ENCODE assay signal across 8 mouse cellular contexts in the genomic region with DNA sequence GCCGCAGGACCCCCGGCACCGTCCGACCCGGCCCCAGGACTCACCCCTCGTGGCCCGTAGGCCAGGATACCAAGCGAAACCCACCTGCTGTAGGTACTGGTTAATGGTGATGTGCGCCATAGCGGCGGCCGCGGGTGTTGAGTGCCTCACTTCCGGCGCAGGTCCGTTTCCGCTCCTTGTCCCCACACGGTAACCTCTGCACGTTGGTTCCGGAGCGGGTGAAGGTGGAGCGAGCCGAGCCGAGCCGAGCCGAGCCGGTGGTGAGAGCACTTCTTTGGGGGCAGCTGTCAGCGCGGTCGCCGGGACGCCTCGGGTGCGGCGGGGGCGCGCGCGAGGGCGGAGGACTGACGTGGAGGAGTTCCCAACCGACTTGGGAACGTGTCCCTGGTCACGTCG. TPM values are rescaled to one million over a fixed set of nuclear protein-coding genes. Genes with fewer than 3 reads are reported as not detected.
DNase-seq lines count a peak whose midpoint lies in the region; ATAC-seq and TF ChIP-seq lines count a peak whose summit lies in the region.

No protein-coding gene starts in this region.

- H3K4me1 ChIP-seq in bone marrow macrophage, adult 2 months (ENCODE audit: control insufficient read depth, insufficient read depth, low read length): peaks cover 8% of the 10 kb centered on the region
- H3K4me1 ChIP-seq in embryonic fibroblast, embryonic 13.5 days (ENCODE audit: control insufficient read depth, insufficient read depth, low read length): peaks cover 5% of the 10 kb centered on the region; the same call in 1 of the 2 replicates
- peaks cover 24% of the 10 kb centered on the region for H3K4me1 ChIP-seq in heart, embryonic 11.5 days (ENCODE audit: control insufficient read depth, insufficient read depth, low read length)
- peaks cover 30% of the 10 kb centered on the region for H3K4me1 ChIP-seq in kidney, embryonic 16.5 days (ENCODE audit: insufficient read depth, low read length)
- peaks cover 16% of the 10 kb centered on the region for H3K4me1 ChIP-seq in liver, adult 2 months (ENCODE audit: control insufficient read depth, insufficient read depth, low read length)

- H3K36me3 ChIP-seq in heart, embryonic 11.5 days (ENCODE audit: control insufficient read depth, insufficient read depth, low read length): no peaks in the 10 kb centered on the region
- peaks cover 6% of the 10 kb centered on the region for H3K36me3 ChIP-seq in kidney, embryonic 16.5 days (ENCODE audit: insufficient read depth, low read length)
- peaks cover 4% of the 10 kb centered on the region for H3K36me3 ChIP-seq in liver, adult 2 months (ENCODE audit: control insufficient read depth, insufficient read depth, low read length)
- no peaks in the 10 kb centered on the region for H3K36me3 ChIP-seq in myocyte (ENCODE audit: control insufficient read depth, insufficient read depth)
- H3K36me3 ChIP-seq in splenic B cell, adult 2 months (ENCODE audit: control insufficient read depth, insufficient read depth, low read length, poor library complexity, severe bottlenecking): no peaks in the 10 kb centered on the region

- no peak for TF ChIP-seq CTCF in bone marrow macrophage, adult 2 months (IDR thresholded peaks at IDR 0.05; ENCODE audit: low read depth, low read length)
- no peak for TF ChIP-seq CTCF in embryonic fibroblast, embryonic 13.5 days (IDR thresholded peaks at IDR 0.05; ENCODE audit: borderline replicate concordance, insufficient read depth, low read length)
- no peak for TF ChIP-seq CTCF in liver, adult 2 months (IDR thresholded peaks at IDR 0.05; ENCODE audit: low read depth, low read length)

- peak overlapping the region; percentile 87 for H3K4me3 ChIP-seq in bone marrow macrophage, adult 2 months (ENCODE audit: insufficient read depth, low read length)
- H3K4me3 ChIP-seq in embryonic fibroblast, embryonic 13.5 days (ENCODE audit: insufficient read depth, low read length): peak overlapping the region; percentile 82
- H3K4me3 ChIP-seq in heart, embryonic 11.5 days (ENCODE audit: low read depth, low read length): peak overlapping the region; percentile 98
- H3K4me3 ChIP-seq in kidney, embryonic 16.5 days (ENCODE audit: low read length): peak overlapping the region; percentile 76
- peak overlapping the region; percentile 90 for H3K4me3 ChIP-seq in liver, adult 2 months (ENCODE audit: insufficient read depth, low read depth, low read length)
- H3K4me3 ChIP-seq in myocyte: peak overlapping the region; percentile 86

- no peaks in the 10 kb centered on the region for H3K9me3 ChIP-seq in heart, embryonic 11.5 days (replicated peaks; ENCODE audit: control insufficient read depth, low read length)
- H3K9me3 ChIP-seq in kidney, embryonic 16.5 days (ENCODE audit: low read length): no peaks in the 10 kb centered on the region

- ATAC-seq in heart, embryonic 11.5 days (replicated peaks; ENCODE audit: insufficient number of reproducible peaks, low FRiP score, low TSS enrichment): peak; percentile 78
- peak; percentile 82 for ATAC-seq in kidney, embryonic 16.5 days (ENCODE audit: low FRiP score, low TSS enrichment)

- peak; percentile 94 for DNase-seq in A20 (ENCODE audit: low read depth, low spot score)
- peak; percentile 76 for DNase-seq in liver, adult 2 months (ENCODE audit: extremely low read depth, low read depth, low spot score)
- DNase-seq in splenic B cell, adult 2 months (ENCODE audit: low read depth, low spot score): peak; percentile 94

- H3K4me2 ChIP-seq in heart, embryonic 11.5 days: peak overlapping the region; percentile 74
- peak overlapping the region; percentile 95 for H3K4me2 ChIP-seq in kidney, embryonic 16.5 days (replicated peaks; ENCODE audit: low read depth, low read length)
- H3K4me2 ChIP-seq in myocyte (ENCODE audit: low read depth): peak overlapping the region; percentile 99

- peak overlapping the region; percentile 72 for H3ac ChIP-seq in myocyte (ENCODE audit: control insufficient read depth, insufficient read length)

- peaks cover 42% of the 10 kb centered on the region for H3K79me2 ChIP-seq in liver, adult 2 months (ENCODE audit: control insufficient read depth, insufficient read depth, low read length)
- peaks cover 68% of the 10 kb centered on the region for H3K79me2 ChIP-seq in myocyte (ENCODE audit: control insufficient read depth, insufficient read depth)

- 0% methylated on average over 45 of the region's 45 CpGs for WGBS in heart, embryonic 11.5 days (ENCODE audit: insufficient replicate concordance)
- under 1% methylated on average over 39 of the region's 45 CpGs for WGBS in kidney, embryonic 16.5 days
- WGBS in liver, adult 2 months: under 1% methylated on average over 45 of the region's 45 CpGs

- H3K27ac ChIP-seq in bone marrow macrophage, adult 2 months (ENCODE audit: insufficient read depth, low read depth, low read length): peak overlapping the region; percentile 47
- peak overlapping the region; percentile 60 for H3K27ac ChIP-seq in embryonic fibroblast, embryonic 13.5 days (ENCODE audit: insufficient read depth, low read length)
- peak overlapping the region; percentile 96 for H3K27ac ChIP-seq in heart, embryonic 11.5 days (ENCODE audit: low read depth, low read length)
- H3K27ac ChIP-seq in kidney, embryonic 16.5 days (ENCODE audit: low read length): peak overlapping the region; percentile 92
- H3K27ac ChIP-seq in liver, adult 2 months (replicated peaks; ENCODE audit: insufficient read depth, low read depth, low read length): peak overlapping the region; percentile 86

- H3K27me3 ChIP-seq in heart, embryonic 11.5 days (ENCODE audit: control insufficient read depth, insufficient read depth, low read length): no peaks in the 10 kb centered on the region
- H3K27me3 ChIP-seq in kidney, embryonic 16.5 days (ENCODE audit: insufficient read depth, low read length): no peaks in the 10 kb centered on the region
- H3K27me3 ChIP-seq in liver, adult 2 months (ENCODE audit: control insufficient read depth, insufficient read depth, low read length): no peaks in the 10 kb centered on the region
- H3K27me3 ChIP-seq in myocyte (ENCODE audit: control insufficient read depth, insufficient read depth, insufficient read length): no peaks in the 10 kb centered on the region
- no peaks in the 10 kb centered on the region for H3K27me3 ChIP-seq in splenic B cell, adult 2 months (ENCODE audit: control insufficient read depth, insufficient read depth, low read length, poor library complexity, severe bottlenecking)

- no peak for TF ChIP-seq POLR2A in bone marrow macrophage, adult 2 months (IDR thresholded peaks at IDR 0.05; ENCODE audit: borderline replicate concordance, low read depth, low read length)
- peak; percentile 70 for TF ChIP-seq POLR2A in embryonic fibroblast, embryonic 13.5 days (IDR thresholded peaks at IDR 0.05; ENCODE audit: low read depth, low read length)
- no peak for TF ChIP-seq POLR2A in liver, adult 2 months (IDR thresholded peaks at IDR 0.05; ENCODE audit: extremely low read depth, insufficient read depth, low read length)
- TF ChIP-seq POLR2A in myocyte (IDR thresholded peaks at IDR 0.05; ENCODE audit: insufficient read length, low read depth): peak; percentile 71

- peak overlapping the region; percentile 96 for H3K9ac ChIP-seq in heart, embryonic 11.5 days (ENCODE audit: low read depth, low read length)
- peak overlapping the region; percentile 97 for H3K9ac ChIP-seq in kidney, embryonic 16.5 days (replicated peaks; ENCODE audit: low read length)
- peak overlapping the region; percentile 92 for H3K9ac ChIP-seq in liver, adult 2 months (ENCODE audit: low read depth, low read length)

TF ChIP-seq in myocyte, 11 proteins besides CTCF, POLR2A, EP300 and RAD21 (continues in another document):
- TF ChIP-seq REST (IDR thresholded peaks at IDR 0.05; ENCODE audit: insufficient read depth, insufficient read length) (peak; percentile 5), USF1 (IDR thresholded peaks at IDR 0.05; ENCODE audit: low read depth) (no peak)

RNA-seq across cellular contexts. Expression of a gene that starts 0.6 kb away (rescaled TPM):
- 15.8 and 16.4 TPM in 2 replicates for polyA plus RNA-seq in bone marrow macrophage, adult 2 months (2012; ENCODE audit: insufficient read depth, insufficient read length, missing spikeins)
- 22.6 and 33.0 TPM in 2 replicates for polyA plus RNA-seq in embryonic fibroblast, embryonic 13.5 days (2011; ENCODE audit: insufficient read length, low read depth, missing spikeins)
- 29.1 and 30.1 TPM in 2 replicates for polyA plus RNA-seq in heart, embryonic 11.5 days (2014; fragmentation: Nextera tagmentation; extraction: Ambion mirVana)
- polyA plus RNA-seq in kidney, embryonic 16.5 days (2015; fragmentation: Nextera tagmentation; extraction: Ambion mirVana): 46.5 and 49.9 TPM in 2 replicates
- 7.0 and 11.2 TPM in 2 replicates for total RNA-seq in liver, adult 2 months (2014; rRNA removed)
- polyA plus RNA-seq in liver, adult 2 months (2012; rRNA removed): 11.6 and 12.2 TPM in 2 replicates
- 19.5 TPM for polyA plus RNA-seq in myocyte (2012; fragmentation: generic; extraction: Trizol)

RNA-seq across cellular contexts. Expression of a gene that starts 0.7 kb away (rescaled TPM):
- polyA plus RNA-seq in bone marrow macrophage, adult 2 months (2012; ENCODE audit: insufficient read depth, insufficient read length, missing spikeins): 33.3 and 44.0 TPM in 2 replicates
- polyA plus RNA-seq in embryonic fibroblast, embryonic 13.5 days (2011; ENCODE audit: insufficient read length, low read depth, missing spikeins): 74.9 and 82.4 TPM in 2 replicates
- polyA plus RNA-seq in heart, embryonic 11.5 days (2014; fragmentation: Nextera tagmentation; extraction: Ambion mirVana): 111 and 130 TPM in 2 replicates
- polyA plus RNA-seq in kidney, embryonic 16.5 days (2015; fragmentation: Nextera tagmentation; extraction: Ambion mirVana): 109 and 113 TPM in 2 replicates
- 85.4 and 95.0 TPM in 2 replicates for total RNA-seq in liver, adult 2 months (2014; rRNA removed)
- 42.4 and 46.0 TPM in 2 replicates for polyA plus RNA-seq in liver, adult 2 months (2012; rRNA removed)
- polyA plus RNA-seq in myocyte (2012; fragmentation: generic; extraction: Trizol): 61.3 TPM

RNA-seq across cellular contexts. Expression of a gene that starts 44.0 kb away (rescaled TPM):
- not detected in 2 replicates for polyA plus RNA-seq in bone marrow macrophage, adult 2 months (2012; ENCODE audit: insufficient read depth, insufficient read length, missing spikeins)
- polyA plus RNA-seq in embryonic fibroblast, embryonic 13.5 days (2011; ENCODE audit: insufficient read length, low read depth, missing spikeins): not detected in 2 replicates
- polyA plus RNA-seq in heart, embryonic 11.5 days (2014; fragmentation: Nextera tagmentation; extraction: Ambion mirVana): 0.50 and 0.56 TPM in 2 replicates
- polyA plus RNA-seq in kidney, embryonic 16.5 days (2015; fragmentation: Nextera tagmentation; extraction: Ambion mirVana): 1.8 and 1.9 TPM in 2 replicates
- total RNA-seq in liver, adult 2 months (2014; rRNA removed): 240 and 252 TPM in 2 replicates
- 374 and 460 TPM in 2 replicates for polyA plus RNA-seq in liver, adult 2 months (2012; rRNA removed)
- 0.55 TPM for polyA plus RNA-seq in myocyte (2012; fragmentation: generic; extraction: Trizol)

RNA-seq across cellular contexts. Expression of a gene that starts 54.3 kb away (rescaled TPM):
- polyA plus RNA-seq in bone marrow macrophage, adult 2 months (2012; ENCODE audit: insufficient read depth, insufficient read length, missing spikeins): 1,527 and 1,629 TPM in 2 replicates
- polyA plus RNA-seq in embryonic fibroblast, embryonic 13.5 days (2011; ENCODE audit: insufficient read length, low read depth, missing spikeins): 604 and 655 TPM in 2 replicates
- polyA plus RNA-seq in heart, embryonic 11.5 days (2014; fragmentation: Nextera tagmentation; extraction: Ambion mirVana): 334 and 393 TPM in 2 replicates
- 308 and 374 TPM in 2 replicates for polyA plus RNA-seq in kidney, embryonic 16.5 days (2015; fragmentation: Nextera tagmentation; extraction: Ambion mirVana)
- 381 and 420 TPM in 2 replicates for total RNA-seq in liver, adult 2 months (2014; rRNA removed)
- 563 and 625 TPM in 2 replicates for polyA plus RNA-seq in liver, adult 2 months (2012; rRNA removed)
- 531 TPM for polyA plus RNA-seq in myocyte (2012; fragmentation: generic; extraction: Trizol)

Comparison
In these comparisons a context has a peak if more than half of its experiments do, and no peak if none do; other contexts are left out.
1. Peak in every context shown above with its lines: DNase-seq, ATAC-seq, H3K4me3 ChIP-seq and H3K27ac ChIP-seq.
2. POLR2A ChIP-seq: peak in embryonic fibroblast, embryonic 13.5 days (single experiment) and myocyte (single experiment); none in bone marrow macrophage, adult 2 months (single experiment) and liver, adult 2 months (single experiment).
3. RNA of a gene that starts 44.0 kb away (polyA plus RNA-seq): 374 to 460 TPM in liver, adult 2 months; 1.8 to 1.9 TPM in kidney, embryonic 16.5 days, 0.55 TPM in myocyte (single experiment), 0.50 to 0.56 TPM in heart, embryonic 11.5 days, not detected in bone marrow macrophage, adult 2 months and not detected in embryonic fibroblast, embryonic 13.5 days; every median in the first group is over 100 times any median in the second.